Mouse (Mus musculus) kidney, postnatal 14 days (tissue): ENCODE data around the gene Tlr9.

ENCODE experiments used
- DNase-seq: peaks from one replicate; pipeline ENCODE4 v3.0.0; 2022; ENCODE audit warnings: mixed read lengths

Tlr9 gene

GRCm38 (mm10) chr9:106270656-106271055, 48.3 kb downstream of the Tlr9 start:
- peak; percentile 39 for DNase-seq

GRCm38 (mm10) chr9:106272288-106272687, 49.9 kb downstream of the Tlr9 start:
- no peak for DNase-seq

DNA sequence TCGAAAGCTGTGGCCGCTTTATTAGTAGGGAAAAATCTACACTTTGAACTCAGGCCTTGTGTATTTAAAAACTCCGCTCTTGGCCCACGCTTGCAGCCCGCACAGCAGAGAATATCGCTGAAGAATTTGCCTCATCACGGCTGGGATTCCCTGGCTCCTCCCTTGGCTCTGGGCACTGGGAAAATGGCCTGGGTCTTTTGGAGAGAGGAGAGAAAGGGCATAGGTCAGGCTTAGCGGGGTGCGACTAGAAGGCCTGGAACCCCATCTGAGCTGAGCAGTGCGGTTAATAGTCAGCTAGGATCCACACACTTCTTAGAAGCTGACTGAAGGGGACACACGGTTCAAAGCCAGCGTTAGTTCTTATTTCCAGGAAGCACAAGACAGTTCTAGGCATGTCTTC, 50.9 kb downstream of the Tlr9 start:
- peak; percentile 17 for DNase-seq

- DNase-seq = peak; percentile 31
Measured at GRCm38 (mm10) chr9:106273791-106274190, 51.4 kb downstream of the Tlr9 start.

GRCm38 (mm10) chr9:106274652-106275180, 52.3 kb downstream of the Tlr9 start:
- DNase-seq = no peak

DNA sequence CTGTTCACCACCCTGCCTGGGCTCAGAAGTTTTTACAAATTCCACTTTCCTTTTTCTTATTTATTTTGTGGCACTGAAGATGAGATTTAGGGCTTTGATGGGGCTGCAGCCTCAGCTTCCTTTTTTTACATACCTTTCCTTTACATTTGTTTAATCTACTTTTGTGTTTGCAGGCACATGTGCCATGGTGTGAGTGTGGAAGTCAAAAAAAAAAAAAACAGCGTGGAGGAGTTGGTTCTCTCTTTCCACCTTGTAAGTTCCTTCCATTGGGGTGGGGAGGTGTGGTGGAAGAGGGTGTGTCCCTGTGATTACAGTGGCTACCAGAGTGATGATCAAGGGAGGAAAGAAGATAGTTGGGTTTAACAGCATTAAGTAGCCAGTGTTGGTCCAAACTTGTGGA, 53.4 kb downstream of the Tlr9 start:
- DNase-seq = no peak
